Mouse (Mus musculus) ES-Bruce4 (cell line): ENCODE measurements at regions not wholly inside any gene's neighbourhood (a gene's known extent, or its start where the extent isn't known, plus 50 kb on each side); places are given as distances from the start of the nearest gene placed in this dataset.

Experiments used
- EP300 ChIP-seq: IDR thresholded peaks from 2 replicates; pipeline ENCODE4 v1.6.1; 2011; ENCODE audit warnings: low read depth, low read length; ENCODE audit not compliant: insufficient read depth
- POLR2A ChIP-seq: IDR thresholded peaks from one replicate; pipeline ENCODE4 v1.8.1; 2011; ENCODE audit warnings: low read length; ENCODE audit not compliant: insufficient read depth

DNA sequence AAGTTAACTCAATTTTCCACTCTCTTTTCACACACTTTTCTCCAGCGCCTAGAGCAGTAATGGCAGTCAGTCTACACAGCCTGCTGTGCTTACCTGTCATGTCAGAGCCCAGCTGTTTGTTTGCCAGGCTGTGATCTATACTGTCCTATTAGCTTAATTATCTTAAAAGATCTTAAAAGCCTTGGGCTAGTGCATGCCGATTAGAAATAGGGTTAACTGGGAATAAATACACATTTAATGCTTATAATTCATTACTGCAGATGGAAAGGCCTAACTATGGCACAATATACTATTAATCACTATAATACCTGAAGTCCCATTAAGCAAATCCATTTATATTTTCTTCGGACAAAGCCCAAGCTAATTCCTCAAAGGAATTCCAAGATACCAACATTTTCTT, 523.6 kb upstream of the Adamts16 start:
- TF ChIP-seq POLR2A = no peak
- no peak for TF ChIP-seq EP300
